Mouse (Mus musculus): ENCODE measurements around the gene Slc9a5. TPM values are rescaled to one million over a fixed set of nuclear protein-coding genes. Genes with fewer than 3 reads are reported as not detected.

Slc9a5 gene
- polyA plus RNA-seq, 1 experiment from 2014 or later = 1.9 TPM

- Histone ChIP-seq H3K9me3 (no peaks in the 10 kb centered on the region), H3K4me1 (peaks cover 10% of the 10 kb centered on the region), H3K4me3 (replicated peaks) (no peak overlapping the region), H3K36me3 (no peaks in the 10 kb centered on the region), H3K9ac (no peak overlapping the region), H3K4me2 (no peak overlapping the region; the same call in 1 of the 2 replicates), H3K27ac (peak overlapping the region; percentile 42), H3K27me3 (replicated peaks) (no peaks in the 10 kb centered on the region)
- 54% methylated on average over 12 of the region's 12 CpGs for WGBS
- peak; percentile 29; the same call in 1 of the 2 replicates for ATAC-seq (ENCODE audit: insufficient read depth, low FRiP score, low read depth)
Observed at GRCm38 (mm10) chr8:105361751-105362702, 13.4 kb downstream of the Slc9a5 start.

GRCm38 (mm10) chr8:105367107-105367506 is 18.5 kb downstream of the Slc9a5 start:
- H3K9me3 ChIP-seq = no peaks in the 10 kb centered on the region
- H3K27me3 ChIP-seq (replicated peaks) = no peaks in the 10 kb centered on the region
- no peak overlapping the region for H3K4me2 ChIP-seq
- H3K9ac ChIP-seq = no peak overlapping the region
- H3K4me3 ChIP-seq (replicated peaks) = no peak overlapping the region
- H3K4me1 ChIP-seq = peaks cover 5% of the 10 kb centered on the region; the same call in 1 of the 2 replicates
- 67% methylated on average over 2 of the region's 2 CpGs for WGBS
- ATAC-seq (ENCODE audit: insufficient read depth, low FRiP score, low read depth) = no peak
- H3K36me3 ChIP-seq = no peaks in the 10 kb centered on the region
- H3K27ac ChIP-seq = no peak overlapping the region

GRCm38 (mm10) chr8:105372473-105372872 is 23.8 kb downstream of the Slc9a5 start:
- peaks cover 5% of the 10 kb centered on the region; the same call in 1 of the 2 replicates for H3K4me1 ChIP-seq
- no peak overlapping the region for H3K9ac ChIP-seq
- H3K9me3 ChIP-seq = no peaks in the 10 kb centered on the region
- no peak overlapping the region for H3K4me2 ChIP-seq
- ATAC-seq (ENCODE audit: insufficient read depth, low FRiP score, low read depth) = no peak
- 74% methylated on average over 9 of the region's 9 CpGs for WGBS
- H3K4me3 ChIP-seq (replicated peaks) = no peak overlapping the region
- no peaks in the 10 kb centered on the region for H3K27me3 ChIP-seq (replicated peaks)
- H3K27ac ChIP-seq = no peak overlapping the region
- no peaks in the 10 kb centered on the region for H3K36me3 ChIP-seq

- no peaks in the 10 kb centered on the region for H3K9me3 ChIP-seq
- H3K27ac ChIP-seq = no peak within 1 kb of the TSS
- no peak within 1 kb of the TSS for H3K4me3 ChIP-seq (replicated peaks)
- no peak within 1 kb of the TSS for H3K9ac ChIP-seq
- peak within 1 kb of the TSS; percentile 49; the same call in 1 of the 2 replicates for H3K4me2 ChIP-seq
- peaks cover 5% of the 10 kb centered on the region; the same call in 1 of the 2 replicates for H3K4me1 ChIP-seq
- no peaks in the 10 kb centered on the region for H3K27me3 ChIP-seq (replicated peaks)
- no peak for ATAC-seq (ENCODE audit: insufficient read depth, low FRiP score, low read depth)
- 45% methylated on average over 2 of the region's 2 CpGs for WGBS
- no peaks in the 10 kb centered on the region for H3K36me3 ChIP-seq
Observed at GRCm38 (mm10) chr8:105373032-105373431, 24.4 kb downstream of the Slc9a5 start, which contains the start of gene Plekhg4. Plekhg4 (plus strand) TSS chr8:105373274.

GRCm38 (mm10) chr8:105374513-105374966 is 25.9 kb downstream of the Slc9a5 start:
- H3K4me3 ChIP-seq (replicated peaks) = peak overlapping the region; percentile 8
- H3K4me2 ChIP-seq = peak overlapping the region; percentile 49
- 30% methylated on average over 33 of the region's 33 CpGs for WGBS
- ATAC-seq (ENCODE audit: insufficient read depth, low FRiP score, low read depth) = no peak
- no peak overlapping the region for H3K27ac ChIP-seq
- no peaks in the 10 kb centered on the region for H3K27me3 ChIP-seq (replicated peaks)
- H3K36me3 ChIP-seq = no peaks in the 10 kb centered on the region
- no peaks in the 10 kb centered on the region for H3K9me3 ChIP-seq
- H3K4me1 ChIP-seq = peaks cover 13% of the 10 kb centered on the region; the same call in 1 of the 2 replicates
- H3K9ac ChIP-seq = no peak overlapping the region

- no peaks in the 10 kb centered on the region for H3K36me3 ChIP-seq
- no peaks in the 10 kb centered on the region for H3K9me3 ChIP-seq
- H3K4me1 ChIP-seq = peaks cover 16% of the 10 kb centered on the region
- no peak for ATAC-seq (ENCODE audit: insufficient read depth, low FRiP score, low read depth)
- 54% methylated on average over 19 of the region's 19 CpGs for WGBS
- H3K27ac ChIP-seq = no peak overlapping the region
- no peak overlapping the region for H3K4me3 ChIP-seq (replicated peaks)
- H3K9ac ChIP-seq = no peak overlapping the region
- no peaks in the 10 kb centered on the region for H3K27me3 ChIP-seq (replicated peaks)
- no peak overlapping the region for H3K4me2 ChIP-seq
Observed at GRCm38 (mm10) chr8:105378673-105379072, 30.0 kb downstream of the Slc9a5 start.

- Histone ChIP-seq H3K27me3 (replicated peaks) (no peaks in the 10 kb centered on the region), H3K9ac (no peak overlapping the region), H3K9me3 (no peaks in the 10 kb centered on the region), H3K4me3 (replicated peaks) (no peak overlapping the region), H3K36me3 (no peaks in the 10 kb centered on the region), H3K27ac (no peak overlapping the region), H3K4me2 (no peak overlapping the region), H3K4me1 (peaks cover 11% of the 10 kb centered on the region)
- no peak for ATAC-seq (ENCODE audit: insufficient read depth, low FRiP score, low read depth)
- 81% methylated on average over 12 of the region's 12 CpGs for WGBS
Observed at GRCm38 (mm10) chr8:105380308-105380707, 31.7 kb downstream of the Slc9a5 start.

GRCm38 (mm10) chr8:105384070-105384469 is 35.4 kb downstream of the Slc9a5 start:
- H3K36me3 ChIP-seq = no peaks in the 10 kb centered on the region
- H3K27me3 ChIP-seq (replicated peaks) = no peaks in the 10 kb centered on the region
- WGBS = 94% methylated on average over 2 of the region's 2 CpGs
- H3K4me3 ChIP-seq (replicated peaks) = no peak overlapping the region
- peaks cover 5% of the 10 kb centered on the region for H3K4me1 ChIP-seq
- no peaks in the 10 kb centered on the region for H3K9me3 ChIP-seq
- no peak overlapping the region for H3K27ac ChIP-seq
- no peak for ATAC-seq (ENCODE audit: insufficient read depth, low FRiP score, low read depth)
- no peak overlapping the region for H3K9ac ChIP-seq
- H3K4me2 ChIP-seq = no peak overlapping the region

GRCm38 (mm10) chr8:105387151-105387550 is 38.5 kb downstream of the Slc9a5 start:
- H3K4me2 ChIP-seq = no peak overlapping the region
- ATAC-seq (ENCODE audit: insufficient read depth, low FRiP score, low read depth) = no peak
- 46% methylated on average over 1 of the region's 1 CpGs for WGBS
- H3K9me3 ChIP-seq = no peaks in the 10 kb centered on the region
- no peaks in the 10 kb centered on the region for H3K36me3 ChIP-seq
- H3K27ac ChIP-seq = no peak overlapping the region
- no peak overlapping the region for H3K9ac ChIP-seq
- no peak overlapping the region for H3K4me3 ChIP-seq (replicated peaks)
- H3K4me1 ChIP-seq = peaks cover 3% of the 10 kb centered on the region; the same call in 1 of the 2 replicates
- no peaks in the 10 kb centered on the region for H3K27me3 ChIP-seq (replicated peaks)

- no peak overlapping the region for H3K4me3 ChIP-seq (replicated peaks)
- no peak overlapping the region for H3K27ac ChIP-seq
- H3K36me3 ChIP-seq = no peaks in the 10 kb centered on the region
- H3K27me3 ChIP-seq (replicated peaks) = no peaks in the 10 kb centered on the region
- peaks cover 3% of the 10 kb centered on the region; the same call in 1 of the 2 replicates for H3K4me1 ChIP-seq
- 44% methylated on average over 6 of the region's 6 CpGs for WGBS
- no peak overlapping the region for H3K4me2 ChIP-seq
- no peak for ATAC-seq (ENCODE audit: insufficient read depth, low FRiP score, low read depth)
- no peak overlapping the region for H3K9ac ChIP-seq
- no peaks in the 10 kb centered on the region for H3K9me3 ChIP-seq
Observed at GRCm38 (mm10) chr8:105389096-105389495, 40.5 kb downstream of the Slc9a5 start.

- Histone ChIP-seq H3K27ac (no peak overlapping the region), H3K9ac (no peak overlapping the region), H3K9me3 (no peaks in the 10 kb centered on the region), H3K36me3 (no peaks in the 10 kb centered on the region), H3K4me1 (peaks cover 3% of the 10 kb centered on the region; the same call in 1 of the 2 replicates), H3K27me3 (replicated peaks) (no peaks in the 10 kb centered on the region), H3K4me3 (replicated peaks) (no peak overlapping the region), H3K4me2 (no peak overlapping the region)
- no peak for ATAC-seq (ENCODE audit: insufficient read depth, low FRiP score, low read depth)
- WGBS = 84% methylated on average over 12 of the region's 12 CpGs
Observed at GRCm38 (mm10) chr8:105393089-105393787, 44.6 kb downstream of the Slc9a5 start.

Data from stomach, embryonic 15.5 days (tissue).